Mouse (Mus musculus) testis, adult 2 months (tissue): ENCODE data around the gene Nos1.

Experiments used
- CTCF ChIP-seq: fragments of 200-500 bp; IDR thresholded peaks from 2 replicates; pipeline ENCODE4 v1.5.1; 2012; ENCODE audit warnings: low read depth, mild to moderate bottlenecking, inconsistent platforms, low read length, moderate library complexity; ENCODE audit not compliant: control insufficient read depth, insufficient read depth, insufficient replicate concordance
- POLR2A ChIP-seq: fragments of 200-500 bp; IDR thresholded peaks from 2 replicates; pipeline ENCODE4 v1.6.1; 2012; ENCODE audit warnings: low read depth, mild to moderate bottlenecking, inconsistent platforms, low read length, moderate library complexity; ENCODE audit not compliant: control insufficient read depth

DNA sequence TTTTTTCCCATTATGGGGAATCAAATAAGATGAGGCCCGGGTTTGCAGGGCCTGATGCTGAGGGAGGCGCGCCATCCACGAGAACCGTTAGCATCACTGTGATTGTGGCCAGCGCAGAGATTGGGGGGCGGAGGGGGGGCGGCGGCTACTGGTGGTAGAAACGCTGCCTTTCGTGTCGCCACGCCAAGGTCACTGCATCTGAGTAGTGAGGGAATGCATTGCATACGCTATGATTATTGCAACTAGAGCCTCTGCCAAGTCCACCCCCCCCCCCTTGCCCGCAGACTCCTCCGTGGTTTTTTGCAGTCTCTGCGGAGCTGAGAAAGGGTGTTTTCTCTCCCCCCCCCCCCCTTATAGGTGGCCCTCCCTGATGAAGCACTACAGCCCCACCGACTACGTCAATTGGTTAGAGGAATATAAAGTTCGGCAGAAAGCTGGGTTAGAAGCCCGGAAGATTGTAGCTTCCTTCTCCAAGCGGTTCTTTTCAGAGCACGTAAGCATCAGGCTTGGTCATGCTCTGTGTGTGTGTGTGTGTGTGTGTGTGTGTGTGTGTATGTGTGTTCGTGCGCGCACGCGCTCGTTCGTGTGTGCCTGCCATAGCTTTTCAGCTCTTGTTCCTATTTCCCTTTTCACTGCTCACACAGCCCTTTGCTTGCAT lies 196.8 kb downstream of the Nos1 start:
- TF ChIP-seq CTCF = no peak
- no peak for TF ChIP-seq POLR2A
